Mouse (Mus musculus): Measurements from ENCODE around the gene Ncoa5. TPM values are rescaled to one million over a fixed set of nuclear protein-coding genes. Genes with fewer than 3 reads are reported as not detected.

The Ncoa5 gene
- polyA plus RNA-seq, 1 experiment from 2014 or later = 137 TPM

- whole genome bisulfite sequencing = 88% methylated on average over 5 of the region's 5 CpGs
- H3K36me3 ChIP-seq = no peaks in the 10 kb centered on the region
Measured at GRCm38 (mm10) chr2:165042126-165042525, 7.5 kb upstream of the Ncoa5 start.

GRCm38 (mm10) chr2:165037415-165037814 lies 2.7 kb upstream of the Ncoa5 start:
- WGBS = 64% methylated on average over 4 of the region's 4 CpGs
- Histone ChIP-seq H3K4me2 (replicated peaks) (no peak overlapping the region), H3K36me3 (no peaks in the 10 kb centered on the region), H3K4me1 (peaks cover 19% of the 10 kb centered on the region), H3K27ac (replicated peaks) (no peak overlapping the region), H3K9ac (replicated peaks) (no peak overlapping the region), H3K27me3 (no peaks in the 10 kb centered on the region), H3K4me3 (no peak overlapping the region), H3K9me3 (no peaks in the 10 kb centered on the region)
- ATAC-seq (replicated peaks) = no peak

More at GRCm38 (mm10) chr2:165042126-165042525, 7.5 kb upstream of the Ncoa5 start:
- H3K27ac ChIP-seq (replicated peaks) = no peak overlapping the region
- no peak for ATAC-seq (replicated peaks)
- H3K9ac ChIP-seq (replicated peaks) = no peak overlapping the region
- H3K4me2 ChIP-seq (replicated peaks) = no peak overlapping the region
- H3K4me1 ChIP-seq = peaks cover 13% of the 10 kb centered on the region
- no peaks in the 10 kb centered on the region for H3K9me3 ChIP-seq
- no peaks in the 10 kb centered on the region for H3K27me3 ChIP-seq
- no peak overlapping the region for H3K4me3 ChIP-seq

- peak overlapping the region; percentile 69 for H3K4me2 ChIP-seq (replicated peaks)
- peaks cover 35% of the 10 kb centered on the region for H3K4me1 ChIP-seq
- H3K9ac ChIP-seq (replicated peaks) = peak overlapping the region; percentile 40
- ATAC-seq (replicated peaks) = no peak
- 6% methylated on average over 5 of the region's 5 CpGs for WGBS
- H3K4me3 ChIP-seq = peak overlapping the region; percentile 83
- H3K27me3 ChIP-seq = no peaks in the 10 kb centered on the region
- H3K36me3 ChIP-seq = no peaks in the 10 kb centered on the region
- no peaks in the 10 kb centered on the region for H3K9me3 ChIP-seq
- H3K27ac ChIP-seq (replicated peaks) = peak overlapping the region; percentile 90
Measured at GRCm38 (mm10) chr2:165035058-165035431, 378 bp upstream of the Ncoa5 start.

GRCm38 (mm10) chr2:165033306-165033705 lies 1.4 kb downstream of the Ncoa5 start:
- H3K27me3 ChIP-seq = no peaks in the 10 kb centered on the region
- H3K36me3 ChIP-seq = no peaks in the 10 kb centered on the region
- peak overlapping the region; percentile 83 for H3K4me3 ChIP-seq
- ATAC-seq (replicated peaks) = no peak
- H3K9me3 ChIP-seq = no peaks in the 10 kb centered on the region
- no peak overlapping the region for H3K27ac ChIP-seq (replicated peaks)
- peak overlapping the region; percentile 98 for H3K9ac ChIP-seq (replicated peaks)
- peak overlapping the region; percentile 69 for H3K4me2 ChIP-seq (replicated peaks)
- peaks cover 35% of the 10 kb centered on the region for H3K4me1 ChIP-seq
- WGBS = 44% methylated on average over 6 of the region's 6 CpGs

GRCm38 (mm10) chr2:165032533-165032932 lies 2.1 kb downstream of the Ncoa5 start:
- Histone ChIP-seq H3K9me3 (no peaks in the 10 kb centered on the region), H3K27ac (replicated peaks) (no peak overlapping the region), H3K4me3 (peak overlapping the region; percentile 83), H3K4me1 (peaks cover 35% of the 10 kb centered on the region), H3K27me3 (no peaks in the 10 kb centered on the region), H3K36me3 (no peaks in the 10 kb centered on the region), H3K4me2 (replicated peaks) (peak overlapping the region; percentile 69), H3K9ac (replicated peaks) (no peak overlapping the region)
- WGBS = 32% methylated on average over 3 of the region's 3 CpGs
- no peak for ATAC-seq (replicated peaks)

GRCm38 (mm10) chr2:165027163-165027562 lies 7.5 kb downstream of the Ncoa5 start:
- ATAC-seq (replicated peaks) = no peak
- whole genome bisulfite sequencing = 83% methylated on average over 1 of the region's 1 CpGs
- H3K9me3 ChIP-seq = no peaks in the 10 kb centered on the region
- H3K4me1 ChIP-seq = peaks cover 27% of the 10 kb centered on the region
- no peaks in the 10 kb centered on the region for H3K27me3 ChIP-seq
- no peak overlapping the region for H3K4me3 ChIP-seq
- peaks cover 6% of the 10 kb centered on the region; the same call in 1 of the 2 replicates for H3K36me3 ChIP-seq
- no peak overlapping the region for H3K27ac ChIP-seq (replicated peaks)
- H3K4me2 ChIP-seq (replicated peaks) = no peak overlapping the region
- no peak overlapping the region for H3K9ac ChIP-seq (replicated peaks)

- no peaks in the 10 kb centered on the region for H3K27me3 ChIP-seq
- 79% methylated on average over 3 of the region's 3 CpGs for WGBS
- H3K9ac ChIP-seq (replicated peaks) = no peak overlapping the region
- no peaks in the 10 kb centered on the region for H3K9me3 ChIP-seq
- peaks cover 30% of the 10 kb centered on the region; the same call in 1 of the 2 replicates for H3K36me3 ChIP-seq
- H3K27ac ChIP-seq (replicated peaks) = no peak overlapping the region
- peaks cover 6% of the 10 kb centered on the region for H3K4me1 ChIP-seq
- no peak overlapping the region for H3K4me2 ChIP-seq (replicated peaks)
- no peak overlapping the region for H3K4me3 ChIP-seq
- ATAC-seq (replicated peaks) = no peak
Measured at GRCm38 (mm10) chr2:165020490-165020889, 14.2 kb downstream of the Ncoa5 start.

GRCm38 (mm10) chr2:165014935-165015334 lies 19.7 kb downstream of the Ncoa5 start:
- Histone ChIP-seq H3K27ac (replicated peaks) (no peak overlapping the region), H3K27me3 (no peaks in the 10 kb centered on the region), H3K4me2 (replicated peaks) (no peak overlapping the region), H3K36me3 (peaks cover 53% of the 10 kb centered on the region), H3K4me3 (no peak overlapping the region), H3K9ac (replicated peaks) (no peak overlapping the region), H3K4me1 (no peaks in the 10 kb centered on the region), H3K9me3 (no peaks in the 10 kb centered on the region)
- no peak for ATAC-seq (replicated peaks)
- 96% methylated on average over 5 of the region's 5 CpGs for WGBS

- no peak for ATAC-seq (replicated peaks)
- 93% methylated on average over 10 of the region's 10 CpGs for WGBS
- Histone ChIP-seq H3K9me3 (no peaks in the 10 kb centered on the region), H3K36me3 (peaks cover 79% of the 10 kb centered on the region), H3K27me3 (no peaks in the 10 kb centered on the region), H3K27ac (replicated peaks) (no peak overlapping the region), H3K4me1 (no peaks in the 10 kb centered on the region), H3K9ac (replicated peaks) (no peak overlapping the region), H3K4me2 (replicated peaks) (no peak overlapping the region), H3K4me3 (no peak overlapping the region)
Measured at GRCm38 (mm10) chr2:165010351-165010750, 24.3 kb downstream of the Ncoa5 start.

- ATAC-seq (replicated peaks) = no peak
Measured at GRCm38 (mm10) chr2:165009581-165009980, 25.1 kb downstream of the Ncoa5 start.

GRCm38 (mm10) chr2:165009161-165009560 lies 25.5 kb downstream of the Ncoa5 start:
- no peak overlapping the region for H3K9ac ChIP-seq (replicated peaks)
- no peaks in the 10 kb centered on the region for H3K27me3 ChIP-seq
- H3K4me2 ChIP-seq (replicated peaks) = no peak overlapping the region
- H3K27ac ChIP-seq (replicated peaks) = no peak overlapping the region
- 97% methylated on average over 14 of the region's 14 CpGs for WGBS
- ATAC-seq (replicated peaks) = no peak
- H3K36me3 ChIP-seq = peaks cover 89% of the 10 kb centered on the region
- no peaks in the 10 kb centered on the region for H3K9me3 ChIP-seq
- H3K4me1 ChIP-seq = no peaks in the 10 kb centered on the region
- no peak overlapping the region for H3K4me3 ChIP-seq

More at GRCm38 (mm10) chr2:165009581-165009980, 25.1 kb downstream of the Ncoa5 start:
- no peak overlapping the region for H3K4me3 ChIP-seq
- H3K4me2 ChIP-seq (replicated peaks) = no peak overlapping the region
- no peaks in the 10 kb centered on the region for H3K27me3 ChIP-seq
- H3K9me3 ChIP-seq = no peaks in the 10 kb centered on the region
- H3K4me1 ChIP-seq = no peaks in the 10 kb centered on the region
- H3K36me3 ChIP-seq = peaks cover 85% of the 10 kb centered on the region
- no peak overlapping the region for H3K9ac ChIP-seq (replicated peaks)
- H3K27ac ChIP-seq (replicated peaks) = no peak overlapping the region
- WGBS = 90% methylated on average over 2 of the region's 2 CpGs

- no peaks in the 10 kb centered on the region for H3K4me1 ChIP-seq
- no peak for ATAC-seq (replicated peaks)
- no peaks in the 10 kb centered on the region for H3K9me3 ChIP-seq
- no peak overlapping the region for H3K27ac ChIP-seq (replicated peaks)
- H3K36me3 ChIP-seq = peaks cover 97% of the 10 kb centered on the region
- no peak overlapping the region for H3K9ac ChIP-seq (replicated peaks)
- H3K4me3 ChIP-seq = no peak overlapping the region
- WGBS = 100% methylated on average over 1 of the region's 1 CpGs
- H3K27me3 ChIP-seq = no peaks in the 10 kb centered on the region
- H3K4me2 ChIP-seq (replicated peaks) = no peak overlapping the region
Measured at GRCm38 (mm10) chr2:165007986-165008385, 26.7 kb downstream of the Ncoa5 start.

- WGBS = 96% methylated on average over 4 of the region's 4 CpGs
- no peaks in the 10 kb centered on the region for H3K27me3 ChIP-seq
- H3K9ac ChIP-seq (replicated peaks) = no peak overlapping the region
- no peak overlapping the region for H3K4me3 ChIP-seq
- no peaks in the 10 kb centered on the region for H3K4me1 ChIP-seq
- H3K9me3 ChIP-seq = no peaks in the 10 kb centered on the region
- ATAC-seq (replicated peaks) = no peak
- no peak overlapping the region for H3K4me2 ChIP-seq (replicated peaks)
- peaks cover 97% of the 10 kb centered on the region for H3K36me3 ChIP-seq
- H3K27ac ChIP-seq (replicated peaks) = no peak overlapping the region
Measured at GRCm38 (mm10) chr2:165006813-165007212, 27.9 kb downstream of the Ncoa5 start.

All from forebrain, embryonic 15.5 days (tissue).